Mouse (Mus musculus): ENCODE measurements at regions not wholly inside any gene's neighbourhood (a gene's known extent, or its start where the extent isn't known, plus 50 kb on each side); places are given as distances from the start of the nearest gene placed in this dataset.
"Not testable (repeated sequence)": the region's sequence is repeated elsewhere in the genome, so short reads cannot be mapped to it uniquely, and the experiment has no call there.

DNA sequence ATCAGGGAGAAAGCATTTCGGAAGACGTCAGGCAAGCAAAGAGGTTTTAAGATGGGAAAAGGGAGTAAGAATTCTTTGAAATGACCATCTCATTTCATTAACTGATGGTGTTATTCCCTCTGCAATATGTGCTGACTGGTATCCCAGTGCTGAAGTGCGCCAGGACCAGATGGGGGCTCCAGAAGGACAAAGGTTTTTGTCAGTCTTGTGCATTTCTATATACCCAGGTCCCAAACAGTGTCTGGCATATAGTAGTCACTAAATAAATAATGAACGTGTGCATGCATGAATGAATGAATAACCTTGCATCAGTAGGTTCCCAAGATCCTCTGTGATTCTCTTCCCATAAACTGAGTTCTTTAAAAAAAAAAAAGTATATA lies 119.3 kb upstream of the Creb1 start:
- Histone ChIP-seq H3K4me2 (no peak overlapping the region), H3K36me3 (no peaks in the 10 kb centered on the region), H3K27ac (no peak overlapping the region), H3K9me3 (no peaks in the 10 kb centered on the region), H3K9ac (replicated peaks) (no peak overlapping the region), H3K27me3 (no peaks in the 10 kb centered on the region), H3K4me3 (replicated peaks) (no peak overlapping the region), H3K4me1 (replicated peaks) (no peaks in the 10 kb centered on the region)
- WGBS: 88% methylated on average over 4 of the region's 4 CpGs
- no peak for ATAC-seq (ENCODE audit: insufficient number of reproducible peaks, insufficient read depth, low FRiP score, low TSS enrichment, low read depth)

DNA sequence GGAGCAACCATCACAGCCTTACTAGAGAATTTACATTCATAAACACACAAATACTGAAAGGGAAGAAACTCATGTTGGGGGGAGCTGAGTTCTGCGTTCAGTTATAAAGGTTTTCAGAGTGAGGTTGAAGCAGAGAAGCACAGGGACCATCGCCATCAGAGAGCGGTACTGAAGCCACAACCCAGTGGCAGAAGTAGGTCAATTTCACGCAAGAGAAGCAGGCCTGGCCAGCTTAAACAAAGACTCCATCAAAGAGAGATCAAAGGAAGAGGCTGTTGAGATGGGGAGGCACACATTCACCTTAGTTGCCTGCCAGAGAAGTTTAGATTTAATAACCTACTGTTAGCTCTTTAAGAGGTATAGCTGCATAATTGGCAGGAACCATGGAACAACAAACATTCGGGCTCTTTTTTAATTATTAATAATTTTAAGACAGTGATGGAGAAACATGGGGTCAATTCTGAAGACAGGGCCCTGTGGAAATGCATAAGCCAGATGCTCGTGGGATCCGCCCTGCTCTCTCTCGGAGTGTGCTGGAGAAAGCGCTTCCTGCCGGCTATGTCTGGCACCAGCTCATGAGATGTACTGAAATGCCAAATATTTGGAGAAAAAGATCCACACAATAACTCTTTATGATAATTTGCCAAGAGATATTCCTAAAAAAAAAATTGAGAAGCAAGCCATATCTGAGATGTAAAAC lies 119.8 kb upstream of the Creb1 start:
- Histone ChIP-seq H3K9me3 (no peaks in the 10 kb centered on the region), H3K4me2 (no peak overlapping the region), H3K9ac (replicated peaks) (no peak overlapping the region), H3K4me1 (replicated peaks) (no peaks in the 10 kb centered on the region), H3K27me3 (no peaks in the 10 kb centered on the region), H3K4me3 (replicated peaks) (no peak overlapping the region), H3K27ac (no peak overlapping the region), H3K36me3 (no peaks in the 10 kb centered on the region)
- 68% methylated on average over 10 of the region's 10 CpGs for WGBS
- no peak for ATAC-seq (ENCODE audit: insufficient number of reproducible peaks, insufficient read depth, low FRiP score, low TSS enrichment, low read depth)

DNA sequence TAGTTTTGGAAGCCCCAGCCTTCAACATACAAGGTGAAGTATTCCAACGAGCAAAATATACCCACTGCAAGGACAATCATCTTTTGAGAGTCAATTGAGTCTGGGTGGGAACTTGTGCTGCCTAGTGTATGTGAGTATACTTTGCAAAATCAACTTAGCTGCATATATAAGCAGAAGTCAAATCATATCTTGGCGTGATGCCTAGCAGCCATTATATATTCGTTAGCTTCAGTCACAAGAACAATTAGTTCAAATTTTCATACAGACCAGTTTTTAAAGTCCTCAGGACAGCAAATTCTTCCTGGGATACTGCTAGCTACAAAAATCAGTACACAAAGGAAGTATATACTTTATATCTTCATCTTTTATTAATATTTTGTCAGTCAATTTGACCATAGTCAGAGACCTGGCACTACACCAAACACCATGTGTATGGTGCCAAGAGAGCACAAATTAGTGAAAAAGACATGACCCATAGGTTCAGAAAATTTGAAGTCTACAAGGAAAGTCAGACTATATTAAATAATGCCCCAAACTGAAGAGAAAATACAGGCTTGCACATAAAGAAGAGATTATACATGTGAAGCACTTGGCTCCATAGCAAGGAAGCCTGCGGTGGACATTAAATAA lies 120.5 kb upstream of the Creb1 start:
- Histone ChIP-seq H3K27me3 (no peaks in the 10 kb centered on the region), H3K4me2 (no peak overlapping the region), H3K9me3 (no peaks in the 10 kb centered on the region), H3K9ac (replicated peaks) (no peak overlapping the region), H3K4me3 (replicated peaks) (no peak overlapping the region), H3K27ac (no peak overlapping the region), H3K36me3 (no peaks in the 10 kb centered on the region), H3K4me1 (replicated peaks) (no peaks in the 10 kb centered on the region)
- no peak for ATAC-seq (ENCODE audit: insufficient number of reproducible peaks, insufficient read depth, low FRiP score, low TSS enrichment, low read depth)
- WGBS: 92% methylated on average over 4 of the region's 4 CpGs

DNA sequence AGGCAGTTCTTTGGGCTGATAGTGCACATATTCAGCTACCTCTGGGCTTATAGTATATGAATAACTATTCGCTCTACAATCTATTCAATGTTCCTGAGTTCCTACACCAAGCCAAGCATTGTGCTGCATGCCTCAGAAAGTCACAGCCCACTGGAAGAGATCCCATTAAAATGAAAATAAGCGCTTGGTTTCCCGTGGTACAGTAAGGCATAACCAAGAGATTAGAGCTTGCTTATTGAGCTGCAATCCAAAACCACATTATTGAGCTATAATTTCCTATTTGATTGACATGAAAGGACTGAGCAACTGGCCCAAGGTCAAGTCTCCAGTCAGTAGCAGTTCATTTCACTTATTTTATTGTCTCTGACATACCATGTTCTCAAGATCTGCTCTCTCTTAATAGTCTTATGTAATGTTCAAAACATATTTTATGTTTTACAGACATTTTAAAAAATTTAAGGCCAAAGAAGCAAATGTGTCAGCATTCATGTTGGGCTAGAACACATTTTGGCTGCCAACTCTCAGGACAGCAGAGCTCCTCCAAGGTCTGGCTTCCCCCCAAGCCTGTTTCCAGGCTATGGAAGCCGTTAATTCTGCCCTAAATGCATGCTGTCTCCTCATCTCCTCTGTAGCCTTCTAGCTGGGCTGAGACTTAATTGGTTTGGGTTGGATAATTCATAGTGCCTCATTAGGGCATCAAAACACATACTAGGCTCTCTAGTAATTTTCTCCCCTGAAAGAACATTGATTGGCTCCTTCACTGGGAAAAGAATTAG lies 123.5 kb upstream of the Creb1 start:
- no peak overlapping the region for H3K4me2 ChIP-seq
- H3K4me1 ChIP-seq (replicated peaks): no peaks in the 10 kb centered on the region
- no peak overlapping the region for H3K4me3 ChIP-seq (replicated peaks)
- H3K27me3 ChIP-seq: no peaks in the 10 kb centered on the region
- no peak overlapping the region for H3K27ac ChIP-seq
- no peak for ATAC-seq (ENCODE audit: insufficient number of reproducible peaks, insufficient read depth, low FRiP score, low TSS enrichment, low read depth)
- H3K9ac ChIP-seq (replicated peaks): no peak overlapping the region
- no peaks in the 10 kb centered on the region for H3K36me3 ChIP-seq
- H3K9me3 ChIP-seq: no peaks in the 10 kb centered on the region
- 57% methylated on average over 4 of the region's 4 CpGs for WGBS

DNA sequence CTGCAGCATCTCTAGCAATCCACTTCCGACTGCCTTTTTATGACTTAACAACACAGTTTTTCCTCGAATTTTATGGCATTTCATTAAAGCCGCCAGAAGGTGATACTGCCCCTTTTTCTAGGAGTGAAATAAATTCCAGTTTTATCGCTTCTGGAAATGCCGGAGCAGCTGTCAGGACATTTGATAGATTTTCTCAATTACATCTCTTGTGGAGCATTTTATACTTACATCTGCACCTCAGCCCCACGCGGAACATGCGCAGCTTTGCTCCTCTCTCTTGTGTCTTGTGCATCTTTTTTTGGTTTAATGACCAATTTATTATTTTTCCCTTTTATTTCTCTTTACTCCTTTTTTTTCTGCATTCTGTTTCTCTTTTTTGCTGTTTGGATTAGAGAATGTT lies 140.9 kb upstream of the Creb1 start:
- H3K9me3 ChIP-seq: no peaks in the 10 kb centered on the region
- 19% methylated on average over 8 of the region's 8 CpGs for WGBS
- H3K27ac ChIP-seq: no peak overlapping the region
- no peaks in the 10 kb centered on the region for H3K27me3 ChIP-seq
- no peak for ATAC-seq (ENCODE audit: insufficient number of reproducible peaks, insufficient read depth, low FRiP score, low TSS enrichment, low read depth)
- H3K36me3 ChIP-seq: no peaks in the 10 kb centered on the region
- no peak overlapping the region for H3K4me3 ChIP-seq (replicated peaks)
- H3K4me2 ChIP-seq: no peak overlapping the region
- no peak overlapping the region for H3K9ac ChIP-seq (replicated peaks)
- H3K4me1 ChIP-seq (replicated peaks): peaks cover 6% of the 10 kb centered on the region; the same call in 1 of the 2 replicates

DNA sequence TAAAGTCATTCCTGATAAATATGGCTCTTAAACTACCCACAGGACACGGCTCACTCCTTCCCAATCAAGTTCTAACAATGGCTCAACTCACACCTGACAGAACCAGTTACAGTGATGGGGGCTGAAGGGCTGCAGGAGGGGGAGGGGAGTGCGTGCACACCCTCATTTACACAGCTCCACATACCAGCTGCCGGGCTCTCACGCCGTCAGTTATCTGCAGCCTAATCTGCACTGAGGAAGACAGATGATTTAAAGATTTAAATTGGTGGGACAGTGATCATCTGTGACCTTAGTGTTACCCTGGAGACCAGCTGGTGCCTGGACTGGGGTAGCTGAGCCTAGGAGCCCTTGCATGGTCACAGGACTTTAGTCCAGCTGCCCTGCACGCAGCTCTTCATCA lies 151.2 kb upstream of the Creb1 start:
- Histone ChIP-seq H3K27me3 (no peaks in the 10 kb centered on the region), H3K9ac (replicated peaks) (no peak overlapping the region), H3K9me3 (no peaks in the 10 kb centered on the region), H3K36me3 (no peaks in the 10 kb centered on the region), H3K4me2 (0 out of 2 replicates have a peak overlapping the region, but pooled peaks have one; percentile 10), H3K4me1 (replicated peaks) (peaks cover 6% of the 10 kb centered on the region), H3K27ac (no peak overlapping the region), H3K4me3 (replicated peaks) (no peak overlapping the region)
- no peak for ATAC-seq (ENCODE audit: insufficient number of reproducible peaks, insufficient read depth, low FRiP score, low TSS enrichment, low read depth)
- 10% methylated on average over 6 of the region's 6 CpGs for WGBS

DNA sequence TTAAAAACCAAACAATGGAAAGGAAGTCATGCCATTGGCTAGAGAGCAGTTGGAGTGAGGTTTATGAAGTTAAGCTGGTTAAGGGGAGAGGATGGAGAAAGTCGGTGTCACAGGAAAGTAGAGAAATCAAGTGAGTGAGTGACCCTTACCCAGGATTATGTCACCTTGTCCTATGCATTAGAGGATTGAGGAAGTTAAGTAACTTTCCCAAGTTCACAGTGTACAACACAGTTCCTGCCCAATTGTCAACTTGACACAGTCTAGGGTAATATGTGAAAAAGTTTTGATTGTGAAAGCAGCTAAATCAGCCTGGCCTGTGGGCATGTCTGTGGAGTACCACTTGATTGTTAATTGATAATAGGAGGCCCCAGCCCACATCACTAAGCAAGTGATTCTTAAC lies 156.0 kb upstream of the Creb1 start:
- not testable (repeated sequence) for H3K4me3 ChIP-seq (replicated peaks); ATAC-seq (ENCODE audit: insufficient number of reproducible peaks, insufficient read depth, low FRiP score, low TSS enrichment, low read depth); H3K9ac ChIP-seq (replicated peaks); H3K9me3 ChIP-seq; H3K27ac ChIP-seq; H3K4me2 ChIP-seq; H3K36me3 ChIP-seq; H3K4me1 ChIP-seq (replicated peaks); H3K27me3 ChIP-seq
- 80% methylated on average over 1 of the region's 1 CpGs for WGBS

DNA sequence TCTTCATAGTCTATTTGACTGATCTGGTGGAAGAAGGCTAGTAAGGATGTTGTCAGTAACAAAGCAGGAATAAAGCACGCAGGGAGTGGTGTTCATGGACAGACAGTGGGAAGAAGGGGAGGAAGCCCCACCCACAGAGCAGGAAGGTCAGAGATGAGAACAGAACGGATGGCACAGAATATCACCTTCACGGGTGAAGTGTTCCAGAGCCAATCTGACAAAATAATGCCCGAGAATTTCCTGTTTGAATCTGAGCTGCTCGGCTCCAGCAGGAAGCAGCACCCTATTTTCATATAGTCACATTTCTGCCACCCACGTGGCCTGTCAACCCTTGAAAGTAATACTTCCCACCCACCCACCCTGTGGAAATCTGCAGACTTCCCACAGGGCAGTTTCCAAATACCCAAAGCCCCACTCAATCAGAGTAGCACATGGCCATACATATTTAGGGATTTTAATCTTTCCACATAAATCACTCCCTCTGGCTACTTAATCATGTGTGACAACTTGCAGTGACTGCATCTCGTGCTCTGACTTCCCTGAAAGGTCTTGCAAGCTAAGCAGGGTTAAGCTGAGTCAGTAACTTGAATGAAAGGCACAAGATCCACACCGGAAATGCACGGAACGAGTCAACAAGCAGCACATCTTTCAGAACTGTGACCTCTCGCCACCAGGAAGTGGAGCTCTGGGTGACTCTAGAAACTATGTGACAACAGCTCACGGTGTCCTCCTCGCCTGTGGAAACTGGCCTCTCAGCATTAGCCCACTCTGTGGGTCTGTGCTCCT lies 158.0 kb upstream of the Creb1 start:
- Histone ChIP-seq H3K4me1 (replicated peaks) (no peaks in the 10 kb centered on the region), H3K9me3 (0 out of 2 replicates have a peak, but pooled peaks cover 5% of the 10 kb centered on the region), H3K27me3 (no peaks in the 10 kb centered on the region), H3K9ac (replicated peaks) (no peak overlapping the region), H3K36me3 (no peaks in the 10 kb centered on the region), H3K27ac (no peak overlapping the region), H3K4me3 (replicated peaks) (no peak overlapping the region), H3K4me2 (no peak overlapping the region)
- 62% methylated on average over 13 of the region's 13 CpGs for WGBS
- ATAC-seq (ENCODE audit: insufficient number of reproducible peaks, insufficient read depth, low FRiP score, low TSS enrichment, low read depth): no peak

DNA sequence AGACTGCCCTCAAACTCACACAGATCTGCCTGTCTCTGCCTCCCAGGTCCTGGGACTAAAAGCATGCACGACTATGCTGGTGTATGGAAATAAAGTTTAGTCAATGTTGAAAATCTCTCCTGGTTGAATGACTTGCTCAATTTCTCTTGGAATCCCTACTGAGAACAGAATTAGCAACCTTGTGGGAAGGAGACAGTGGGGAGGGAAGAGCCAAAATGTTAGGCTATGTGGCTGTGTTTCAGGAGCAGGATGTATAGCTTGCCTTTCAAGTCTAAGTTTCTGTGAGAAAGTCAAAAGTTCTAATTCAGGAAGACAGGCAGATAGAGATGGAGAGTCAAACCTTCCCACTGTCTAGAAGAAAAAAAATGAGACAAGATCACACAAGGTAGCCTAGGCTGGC lies 168.3 kb upstream of the Creb1 start:
- no peak overlapping the region for H3K4me3 ChIP-seq (replicated peaks)
- no peak overlapping the region for H3K27ac ChIP-seq
- no peaks in the 10 kb centered on the region for H3K4me1 ChIP-seq (replicated peaks)
- no peaks in the 10 kb centered on the region for H3K36me3 ChIP-seq
- no peak overlapping the region for H3K4me2 ChIP-seq
- no peak overlapping the region for H3K9ac ChIP-seq (replicated peaks)
- H3K27me3 ChIP-seq: no peaks in the 10 kb centered on the region
- no peaks in the 10 kb centered on the region for H3K9me3 ChIP-seq
- WGBS: 75% methylated on average over 1 of the region's 1 CpGs
- no peak for ATAC-seq (ENCODE audit: insufficient number of reproducible peaks, insufficient read depth, low FRiP score, low TSS enrichment, low read depth)

DNA sequence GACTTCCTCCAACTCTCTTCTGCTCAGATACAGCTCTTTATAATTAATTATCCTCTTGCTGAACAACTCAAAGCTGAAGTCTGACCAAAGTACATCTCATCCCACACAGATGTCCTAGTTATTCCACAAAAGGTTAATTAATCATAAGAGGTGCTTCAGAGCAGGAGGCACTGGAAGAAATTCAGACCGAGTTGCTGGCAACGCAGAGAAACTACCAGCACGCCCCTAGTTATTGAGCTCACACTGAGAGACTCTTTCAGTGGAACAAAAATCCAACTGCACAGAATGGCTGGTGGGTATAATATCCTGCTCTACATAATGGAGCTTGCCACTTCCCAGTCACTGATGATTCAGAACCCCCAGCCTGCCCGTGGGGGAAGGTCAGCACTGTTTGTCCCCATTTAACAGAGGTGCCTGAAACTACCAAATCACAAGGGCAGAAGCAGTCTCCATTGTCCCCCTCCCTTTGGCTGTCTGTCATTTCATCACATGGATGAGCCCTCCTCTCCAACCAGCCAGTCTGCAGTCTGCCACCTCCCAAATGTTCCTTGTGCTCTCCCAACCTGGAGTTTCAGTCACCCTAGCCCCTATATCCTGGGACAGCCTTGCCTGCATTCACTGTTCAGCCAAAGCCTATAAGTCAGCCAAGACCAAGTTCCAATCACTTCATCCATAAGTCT lies 170.3 kb upstream of the Creb1 start:
- H3K27ac ChIP-seq: no peak overlapping the region
- WGBS: 84% methylated on average over 4 of the region's 4 CpGs
- no peaks in the 10 kb centered on the region for H3K36me3 ChIP-seq
- H3K9ac ChIP-seq (replicated peaks): no peak overlapping the region
- no peaks in the 10 kb centered on the region for H3K27me3 ChIP-seq
- no peaks in the 10 kb centered on the region for H3K4me1 ChIP-seq (replicated peaks)
- ATAC-seq (ENCODE audit: insufficient number of reproducible peaks, insufficient read depth, low FRiP score, low TSS enrichment, low read depth): no peak
- H3K4me3 ChIP-seq (replicated peaks): no peak overlapping the region
- H3K4me2 ChIP-seq: no peak overlapping the region
- no peaks in the 10 kb centered on the region for H3K9me3 ChIP-seq

DNA sequence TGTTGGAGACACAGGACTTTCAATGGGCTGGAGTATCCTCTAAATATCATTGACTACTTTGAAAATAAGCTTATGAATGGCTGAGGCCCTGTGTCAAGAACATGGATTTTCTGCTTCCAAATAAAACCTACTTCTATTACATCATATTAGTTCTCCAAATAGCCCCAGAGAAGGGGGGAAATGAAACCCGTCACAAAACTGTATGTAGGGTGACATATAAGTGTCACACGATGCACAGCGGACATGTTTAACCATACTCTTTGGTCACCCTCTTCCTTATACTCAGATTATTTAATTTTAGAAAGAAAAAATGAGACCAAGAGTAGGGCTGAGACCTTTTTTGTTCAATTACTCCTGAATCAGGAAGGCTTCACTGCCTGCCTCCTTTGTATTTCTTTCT lies 189.2 kb upstream of the Creb1 start:
- ATAC-seq (ENCODE audit: insufficient number of reproducible peaks, insufficient read depth, low FRiP score, low TSS enrichment, low read depth): no peak
- Histone ChIP-seq H3K9ac (replicated peaks) (no peak overlapping the region), H3K27ac (no peak overlapping the region), H3K36me3 (no peaks in the 10 kb centered on the region), H3K9me3 (no peaks in the 10 kb centered on the region), H3K4me2 (no peak overlapping the region), H3K27me3 (no peaks in the 10 kb centered on the region), H3K4me1 (replicated peaks) (no peaks in the 10 kb centered on the region), H3K4me3 (replicated peaks) (no peak overlapping the region)
- 78% methylated on average over 3 of the region's 3 CpGs for WGBS

All from limb, embryonic 12.5 days (tissue).